ENCODE assay signal across 8 mouse cellular contexts in the genomic region with DNA sequence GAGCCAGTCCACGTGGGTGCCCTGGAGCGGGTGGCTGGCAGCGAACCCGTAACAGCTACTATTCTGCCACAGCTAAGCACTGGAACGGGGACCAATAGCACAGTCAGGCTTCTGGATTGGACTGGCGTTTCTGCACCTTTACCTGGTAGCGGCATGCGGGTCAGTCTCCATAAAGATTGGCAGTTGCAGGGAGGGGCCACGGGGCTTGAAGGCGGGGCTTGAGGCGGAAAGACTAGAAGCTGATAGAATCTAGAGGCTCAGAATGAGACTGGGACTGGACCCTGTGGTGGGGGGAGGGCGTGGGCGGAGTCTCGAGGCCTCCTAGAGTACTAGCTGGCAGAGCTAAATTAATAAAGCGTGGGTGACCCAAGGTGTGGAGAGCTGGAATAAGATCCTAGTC. TPM values are rescaled to one million over a fixed set of nuclear protein-coding genes. Genes with fewer than 3 reads are reported as not detected.
DNase-seq lines count a peak whose midpoint lies in the region; ATAC-seq lines count a peak whose summit lies in the region.

No protein-coding gene starts in this region.

- H3K4me2 ChIP-seq in intestine, embryonic 14.5 days (ENCODE audit: low read length) = peak overlapping the region; percentile 12
- H3K4me2 ChIP-seq in neural tube, embryonic 13.5 days = peak overlapping the region; percentile 42

- no peak overlapping the region for H3K4me3 ChIP-seq in intestine, embryonic 14.5 days (ENCODE audit: low read depth, low read length)
- peak overlapping the region; percentile 20 for H3K4me3 ChIP-seq in neural tube, embryonic 13.5 days

- 39% methylated on average over 15 of the region's 15 CpGs for WGBS in intestine, embryonic 14.5 days
- WGBS in neural tube, embryonic 13.5 days = 40% methylated on average over 15 of the region's 15 CpGs

- no peak for DNase-seq in frontal cortex, postnatal 36 days (ENCODE audit: low spot score in 2 of 2)
- peak; percentile 45 to 67 for DNase-seq in cerebellum, postnatal 25 days
- DNase-seq in intestine, embryonic 14.5 days (ENCODE audit: low spot score) = no peak
- DNase-seq in liver = peak; percentile 58
- DNase-seq in layer of hippocampus, postnatal 14 days (ENCODE audit: low spot score in 2 of 2) = no peak
- no peak for DNase-seq in frontal cortex, postnatal 14 days (ENCODE audit: low spot score in 2 of 2)

- H3K27ac ChIP-seq in intestine, embryonic 14.5 days (ENCODE audit: low read depth) = no peak overlapping the region
- no peak overlapping the region for H3K27ac ChIP-seq in neural tube, embryonic 13.5 days (replicated peaks)

- H3K27me3 ChIP-seq in intestine, embryonic 14.5 days (replicated peaks; ENCODE audit: control insufficient read depth, insufficient read depth, low read length) = peaks cover 13% of the 10 kb centered on the region
- peaks cover 11% of the 10 kb centered on the region for H3K27me3 ChIP-seq in neural tube, embryonic 13.5 days

- no peaks in the 10 kb centered on the region for H3K36me3 ChIP-seq in intestine, embryonic 14.5 days (ENCODE audit: control insufficient read depth, insufficient read depth, low read length)
- H3K36me3 ChIP-seq in neural tube, embryonic 13.5 days = no peaks in the 10 kb centered on the region

- ATAC-seq in frontal cortex, adult (ENCODE audit: low TSS enrichment) = peak; percentile 29; the same call in 1 of the 2 replicates
- ATAC-seq in intestine, embryonic 14.5 days (replicated peaks; ENCODE audit: low FRiP score, low TSS enrichment, low read depth) = peak; percentile 51; the same call in 1 of the 2 replicates
- no peak for ATAC-seq in neural tube, embryonic 13.5 days (ENCODE audit: low read depth)

- no peaks in the 10 kb centered on the region; the same call in 1 of the 2 replicates for H3K4me1 ChIP-seq in intestine, embryonic 14.5 days (replicated peaks; ENCODE audit: control insufficient read depth, insufficient read depth, low read length)
- peaks cover 10% of the 10 kb centered on the region for H3K4me1 ChIP-seq in neural tube, embryonic 13.5 days (replicated peaks)

- H3K9ac ChIP-seq in intestine, embryonic 14.5 days (ENCODE audit: low read length) = no peak overlapping the region
- no peak overlapping the region for H3K9ac ChIP-seq in neural tube, embryonic 13.5 days

- no peaks in the 10 kb centered on the region for H3K9me3 ChIP-seq in intestine, embryonic 14.5 days (ENCODE audit: control insufficient read depth, low read length)
- no peaks in the 10 kb centered on the region for H3K9me3 ChIP-seq in neural tube, embryonic 13.5 days

RNA-seq across cellular contexts. Expression of a gene that starts 4.5 kb away (rescaled TPM):
- polyA plus RNA-seq in intestine, embryonic 14.5 days (2014; fragmentation: Nextera tagmentation; extraction: Ambion mirVana) = 0.07 TPM in 1 of 2 replicates, not detected in the other
- 0.96 and 1.1 TPM in 2 replicates for polyA plus RNA-seq in neural tube, embryonic 13.5 days (2015; fragmentation: Nextera tagmentation; extraction: Ambion mirVana)
- total RNA-seq in layer of hippocampus, postnatal 14 days (2021) = 10 to 100 TPM; 18.8 to 23.3 TPM

RNA-seq across cellular contexts. Expression of a gene that starts 16.4 kb away (rescaled TPM):
- polyA plus RNA-seq in intestine, embryonic 14.5 days (2014; fragmentation: Nextera tagmentation; extraction: Ambion mirVana) = 193 and 195 TPM in 2 replicates
- 167 and 187 TPM in 2 replicates for polyA plus RNA-seq in neural tube, embryonic 13.5 days (2015; fragmentation: Nextera tagmentation; extraction: Ambion mirVana)
- total RNA-seq in layer of hippocampus, postnatal 14 days (2021) = 100 to 1,000 TPM; 116 to 118 TPM

RNA-seq across cellular contexts. Expression of a gene that starts 39.4 kb away (rescaled TPM):
- polyA plus RNA-seq in intestine, embryonic 14.5 days (2014; fragmentation: Nextera tagmentation; extraction: Ambion mirVana) = 0.26 and 0.30 TPM in 2 replicates
- polyA plus RNA-seq in neural tube, embryonic 13.5 days (2015; fragmentation: Nextera tagmentation; extraction: Ambion mirVana) = not detected in 2 replicates
- total RNA-seq in layer of hippocampus, postnatal 14 days (2021) = 1 to 10 TPM; 1.8 to 1.9 TPM

Comparison
In these comparisons a context has a peak if more than half of its experiments do, and no peak if none do; other contexts are left out.
1. DNase-seq: peak in cerebellum, postnatal 25 days (2 of 2) and liver (single experiment); none in frontal cortex, postnatal 36 days (0 of 2), intestine, embryonic 14.5 days (single experiment), layer of hippocampus, postnatal 14 days (0 of 2) and frontal cortex, postnatal 14 days (0 of 2).